In genomic region chr9:50658941-50659388, GRCm38 (mm10) we compare ENCODE assay signal across 8 mouse cellular contexts. TPM values are rescaled to one million over a fixed set of nuclear protein-coding genes. Genes with fewer than 3 reads are reported as not detected.
DNase-seq lines count a peak whose midpoint lies in the region; ATAC-seq and TF ChIP-seq lines count a peak whose summit lies in the region.

No protein-coding gene starts in this region.

- peak overlapping the region; percentile 82 for H3K4me3 ChIP-seq in cerebellum, adult 2 months (replicated peaks; ENCODE audit: insufficient read depth, low read depth, low read length)
- H3K4me3 ChIP-seq in megakaryocyte, embryonic 14.5 days (replicated peaks) = peak overlapping the region; percentile 99
- H3K4me3 ChIP-seq in hindbrain, embryonic 10.5 days = peak overlapping the region; percentile 96
- peak overlapping the region; percentile 91 for H3K4me3 ChIP-seq in lung, postnatal 0 days (ENCODE audit: low read depth, low read length)

- peaks cover 28% of the 10 kb centered on the region for H3K36me3 ChIP-seq in megakaryocyte, embryonic 14.5 days (replicated peaks; ENCODE audit: low read length)
- H3K36me3 ChIP-seq in hindbrain, embryonic 10.5 days = peaks cover 39% of the 10 kb centered on the region
- no peaks in the 10 kb centered on the region for H3K36me3 ChIP-seq in lung, postnatal 0 days (ENCODE audit: insufficient read depth, low read length)

- peak overlapping the region; percentile 60 for H3K27ac ChIP-seq in cerebellum, adult 2 months (ENCODE audit: insufficient read depth, low read length)
- H3K27ac ChIP-seq in hindbrain, embryonic 10.5 days = peak overlapping the region; percentile 95
- H3K27ac ChIP-seq in lung, postnatal 0 days (ENCODE audit: low read length) = peak overlapping the region; percentile 82

- no peaks in the 10 kb centered on the region for H3K9me3 ChIP-seq in megakaryocyte, embryonic 14.5 days
- H3K9me3 ChIP-seq in hindbrain, embryonic 10.5 days = no peaks in the 10 kb centered on the region
- H3K9me3 ChIP-seq in lung, postnatal 0 days (ENCODE audit: low read length) = no peaks in the 10 kb centered on the region

- no peak for TF ChIP-seq CTCF in cerebellum, adult 2 months (IDR thresholded peaks at IDR 0.05; ENCODE audit: borderline replicate concordance, insufficient read depth, low read depth, low read length)
- TF ChIP-seq CTCF in lung, postnatal 0 days (IDR thresholded peaks at IDR 0.05) = no peak

- peak overlapping the region; percentile 68 for H3K9ac ChIP-seq in lung, postnatal 0 days (replicated peaks; ENCODE audit: low read depth)

- H3K27me3 ChIP-seq in cerebellum, adult 2 months (ENCODE audit: control insufficient read depth, insufficient read depth, low read length) = no peaks in the 10 kb centered on the region
- peaks cover 2% of the 10 kb centered on the region for H3K27me3 ChIP-seq in megakaryocyte, embryonic 14.5 days (replicated peaks)
- no peaks in the 10 kb centered on the region for H3K27me3 ChIP-seq in hindbrain, embryonic 10.5 days (ENCODE audit: insufficient read depth, poor library complexity, severe bottlenecking)
- H3K27me3 ChIP-seq in lung, postnatal 0 days (replicated peaks; ENCODE audit: insufficient read depth, low read length) = no peaks in the 10 kb centered on the region

- TF ChIP-seq POLR2A in cerebellum, adult 2 months (IDR thresholded peaks at IDR 0.05; ENCODE audit: borderline replicate concordance, insufficient read depth, low read length) = no peak

- WGBS in cerebellum, adult 2 months = under 1% methylated on average over 28 of the region's 28 CpGs
- 0% methylated on average over 28 of the region's 28 CpGs for WGBS in hindbrain, embryonic 10.5 days
- WGBS in lung, postnatal 0 days = 4% methylated on average over 24 of the region's 28 CpGs

- H3K4me1 ChIP-seq in cerebellum, adult 2 months (ENCODE audit: control insufficient read depth, insufficient read depth, low read length) = peaks cover 3% of the 10 kb centered on the region; the same call in 1 of the 2 replicates
- peaks cover 20% of the 10 kb centered on the region for H3K4me1 ChIP-seq in megakaryocyte, embryonic 14.5 days
- peaks cover 18% of the 10 kb centered on the region for H3K4me1 ChIP-seq in hindbrain, embryonic 10.5 days (replicated peaks)
- no peaks in the 10 kb centered on the region for H3K4me1 ChIP-seq in lung, postnatal 0 days (ENCODE audit: insufficient read depth, low read depth, low read length)

- peak overlapping the region; percentile 87 for H3K4me2 ChIP-seq in lung, postnatal 0 days (replicated peaks; ENCODE audit: low read depth, low read length)

- ATAC-seq in megakaryocyte, adult 5-6 weeks (ENCODE audit: poor library complexity, severe bottlenecking) = no peak
- peak; percentile 35 for ATAC-seq in lung, postnatal 0 days

- no peak for DNase-seq in cerebellum, adult 2 months
- no peak for DNase-seq in cerebellum, adult 8-10 months
- no peak for DNase-seq in hindbrain, embryonic 10.5 days (ENCODE audit: low spot score)
- peak; percentile 27 for DNase-seq in lung, postnatal 0 days (ENCODE audit: low spot score)
- no peak for DNase-seq in urinary bladder, postnatal 14 days (ENCODE audit: low spot score)
- DNase-seq in thymus, adult 18-20 months = no peak

- no peak for TF ChIP-seq EP300 in lung, postnatal 0 days (IDR thresholded peaks at IDR 0.05)

RNA-seq across cellular contexts. Expression of gene Dlat, which starts 0.6 kb away (rescaled TPM):
- 78.4 and 82.3 TPM in 2 replicates for polyA plus RNA-seq in cerebellum, adult 2 months (2012; rRNA removed)
- 10.9 and 18.4 TPM in 2 replicates for polyA plus RNA-seq in megakaryocyte, embryonic 14.5 days (2012; ENCODE audit: insufficient read depth, low replicate concordance)
- 27.6 and 28.5 TPM in 2 replicates for total RNA-seq in megakaryocyte, adult 5-6 weeks (2015)
- 21.7 and 34.4 TPM in 2 replicates for total RNA-seq in megakaryocyte, adult 5-6 weeks (2017)
- 43.9 and 53.9 TPM in 2 replicates for polyA plus RNA-seq in hindbrain, embryonic 10.5 days (2016; fragmentation: Nextera tagmentation; extraction: Ambion mirVana)
- 27.2 and 30.0 TPM in 2 replicates for polyA plus RNA-seq in lung, postnatal 0 days (2015; fragmentation: Nextera tagmentation; extraction: Ambion mirVana)

RNA-seq across cellular contexts. Expression of gene Nkapd1, which starts 41.7 kb away (rescaled TPM):
- 11.4 and 12.3 TPM in 2 replicates for polyA plus RNA-seq in cerebellum, adult 2 months (2012; rRNA removed)
- polyA plus RNA-seq in megakaryocyte, embryonic 14.5 days (2012; ENCODE audit: insufficient read depth, low replicate concordance) = 2.9 and 3.9 TPM in 2 replicates
- 19.6 and 26.2 TPM in 2 replicates for total RNA-seq in megakaryocyte, adult 5-6 weeks (2015)
- total RNA-seq in megakaryocyte, adult 5-6 weeks (2017) = 22.4 and 25.3 TPM in 2 replicates
- 19.0 and 21.4 TPM in 2 replicates for polyA plus RNA-seq in hindbrain, embryonic 10.5 days (2016; fragmentation: Nextera tagmentation; extraction: Ambion mirVana)
- 25.2 and 26.5 TPM in 2 replicates for polyA plus RNA-seq in lung, postnatal 0 days (2015; fragmentation: Nextera tagmentation; extraction: Ambion mirVana)

RNA-seq across cellular contexts. Expression of gene Pih1d2, which starts 41.8 kb away (rescaled TPM):
- polyA plus RNA-seq in cerebellum, adult 2 months (2012; rRNA removed) = 1.8 and 2.3 TPM in 2 replicates
- 0.19 TPM in 1 of 2 replicates, not detected in the other for polyA plus RNA-seq in megakaryocyte, embryonic 14.5 days (2012; ENCODE audit: insufficient read depth, low replicate concordance)
- total RNA-seq in megakaryocyte, adult 5-6 weeks (2015) = 0.48 TPM in 1 of 2 replicates, not detected in the other
- total RNA-seq in megakaryocyte, adult 5-6 weeks (2017) = 0.40 TPM in 1 of 2 replicates, not detected in the other
- 9.4 and 9.6 TPM in 2 replicates for polyA plus RNA-seq in hindbrain, embryonic 10.5 days (2016; fragmentation: Nextera tagmentation; extraction: Ambion mirVana)
- 14.5 and 16.6 TPM in 2 replicates for polyA plus RNA-seq in lung, postnatal 0 days (2015; fragmentation: Nextera tagmentation; extraction: Ambion mirVana)

RNA-seq across cellular contexts. Expression of gene Timm8b, which starts 55.3 kb away (rescaled TPM):
- 481 and 504 TPM in 2 replicates for polyA plus RNA-seq in cerebellum, adult 2 months (2012; rRNA removed)
- polyA plus RNA-seq in megakaryocyte, embryonic 14.5 days (2012; ENCODE audit: insufficient read depth, low replicate concordance) = 8.5 and 23.8 TPM in 2 replicates
- 78.7 and 89.2 TPM in 2 replicates for total RNA-seq in megakaryocyte, adult 5-6 weeks (2015)
- total RNA-seq in megakaryocyte, adult 5-6 weeks (2017) = 163 and 189 TPM in 2 replicates
- polyA plus RNA-seq in hindbrain, embryonic 10.5 days (2016; fragmentation: Nextera tagmentation; extraction: Ambion mirVana) = 317 and 357 TPM in 2 replicates
- 185 and 189 TPM in 2 replicates for polyA plus RNA-seq in lung, postnatal 0 days (2015; fragmentation: Nextera tagmentation; extraction: Ambion mirVana)

RNA-seq across cellular contexts. Expression of gene Sdhd, which starts 55.4 kb away (rescaled TPM):
- polyA plus RNA-seq in cerebellum, adult 2 months (2012; rRNA removed) = 193 and 205 TPM in 2 replicates
- 6.3 and 16.9 TPM in 2 replicates for polyA plus RNA-seq in megakaryocyte, embryonic 14.5 days (2012; ENCODE audit: insufficient read depth, low replicate concordance)
- total RNA-seq in megakaryocyte, adult 5-6 weeks (2015) = 165 and 185 TPM in 2 replicates
- total RNA-seq in megakaryocyte, adult 5-6 weeks (2017) = 130 and 132 TPM in 2 replicates
- 272 and 320 TPM in 2 replicates for polyA plus RNA-seq in hindbrain, embryonic 10.5 days (2016; fragmentation: Nextera tagmentation; extraction: Ambion mirVana)
- polyA plus RNA-seq in lung, postnatal 0 days (2015; fragmentation: Nextera tagmentation; extraction: Ambion mirVana) = 235 and 252 TPM in 2 replicates
